Mouse (Mus musculus): ENCODE measurements around the gene Snrpe.

GRCm38 (mm10) chr1:133571293-133571692 is 38.8 kb downstream of the Snrpe start:
- TF ChIP-seq CTCF (IDR thresholded peaks at IDR 0.05; ENCODE audit: extremely low read depth, insufficient read length, insufficient replicate concordance, low read depth, low read length) (no peak), POLR2A (IDR thresholded peaks at IDR 0.05; ENCODE audit: low read depth, low read length) (no peak)

Data from small intestine, adult 2 months (tissue).